Mouse (Mus musculus) liver, adult 2 months (tissue): Measurements from ENCODE around the gene Sema4d.

Experiments
- CTCF ChIP-seq: fragments of 200-500 bp; IDR thresholded peaks from 2 replicates; pipeline ENCODE4 v1.5.1; 2011; ENCODE audit warnings: low read depth, low read length, control low read depth
- POLR2A ChIP-seq: fragments of 200-500 bp; IDR thresholded peaks from 2 replicates; pipeline ENCODE4 v1.6.1; 2011; ENCODE audit warnings: low read length, control low read depth; ENCODE audit not compliant: insufficient read depth; ENCODE audit errors: extremely low read depth

DNA sequence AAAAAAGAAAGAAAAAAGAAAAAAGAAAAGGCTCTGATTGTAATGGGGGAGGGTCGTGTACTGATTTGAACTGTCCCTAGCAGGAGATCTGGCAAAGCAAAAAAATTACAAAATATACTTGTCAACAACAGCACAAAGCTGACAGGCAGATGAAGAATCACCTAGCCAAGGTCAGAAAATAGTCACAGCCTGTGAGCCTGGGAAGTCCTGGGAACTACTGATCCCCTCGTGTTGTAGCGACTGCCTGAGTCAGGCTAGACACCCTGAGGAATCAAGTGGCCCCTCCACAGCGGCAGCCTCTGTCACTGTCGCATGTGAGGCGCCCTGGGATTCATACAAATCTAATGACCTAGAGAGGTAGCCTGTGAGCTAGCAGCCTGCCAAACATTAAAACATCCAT, 25.8 kb upstream of the Sema4d start:
- TF ChIP-seq CTCF (no peak), POLR2A (no peak)
